Mouse (Mus musculus) olfactory bulb, adult 2 months (tissue): Measurements from ENCODE around the gene Hap1.

Source experiments
- CTCF ChIP-seq: fragments of 200-500 bp; IDR thresholded peaks from 2 replicates; pipeline ENCODE4 v1.5.1; 2012; ENCODE audit warnings: low read depth, mild to moderate bottlenecking, low read length, moderate library complexity; ENCODE audit not compliant: insufficient read depth
- POLR2A ChIP-seq: fragments of 200-500 bp; IDR thresholded peaks from 2 replicates; pipeline ENCODE4 v1.6.1; 2012; ENCODE audit warnings: mild to moderate bottlenecking, low read depth, low read length, moderate library complexity; ENCODE audit not compliant: insufficient read depth

DNA sequence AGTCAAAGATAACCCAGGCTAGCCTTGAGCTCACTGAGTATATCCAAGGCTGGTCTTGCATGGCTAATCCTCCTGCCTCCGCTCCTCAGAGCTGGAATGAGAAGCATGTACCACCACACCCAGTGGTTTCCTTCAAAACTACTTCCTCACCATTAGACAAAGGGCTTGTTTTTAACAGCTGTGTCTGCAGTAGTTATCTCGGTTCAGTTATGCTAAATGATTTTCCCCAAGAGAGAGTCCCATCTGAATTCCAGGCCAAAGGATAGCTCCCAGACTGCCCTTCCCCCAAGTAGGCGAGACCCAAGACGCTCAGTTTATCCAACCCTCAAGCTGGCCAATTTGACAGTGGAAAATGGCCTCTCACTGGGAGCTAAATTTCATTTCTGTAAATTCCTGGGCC, 20.1 kb upstream of the Hap1 start:
- TF ChIP-seq CTCF (no peak), POLR2A (no peak)
